Mouse (Mus musculus) kidney, postnatal 25 days (tissue): ENCODE data around the gene Lypd5.

Experiments
- DNase-seq, 2 experiments: peaks; one replicate each; pipeline ENCODE4 v3.0.0; 2021; ENCODE audit warnings: mixed read lengths in 2 of 2

Gene Lypd5

GRCm38 (mm10) chr7:24348896-24349295 is at the start of gene Lypd5:
Lypd5 (plus strand) TSS chr7:24349196.
- DNase-seq = no peak

GRCm38 (mm10) chr7:24299823-24300481 is 49.0 kb upstream of the Lypd5 start:
- peak in 1 of 2 experiments; percentile 47 for DNase-seq

- DNase-seq = peak; percentile 57 to 66
Observed at GRCm38 (mm10) chr7:24300771-24301282, 48.2 kb upstream of the Lypd5 start, which contains the start of gene Zfp61. Zfp61 (minus strand) TSS chr7:24301232.

GRCm38 (mm10) chr7:24315726-24316566 is 33.0 kb upstream of the Lypd5 start:
- DNase-seq = peak; percentile 46 to 64

DNA sequence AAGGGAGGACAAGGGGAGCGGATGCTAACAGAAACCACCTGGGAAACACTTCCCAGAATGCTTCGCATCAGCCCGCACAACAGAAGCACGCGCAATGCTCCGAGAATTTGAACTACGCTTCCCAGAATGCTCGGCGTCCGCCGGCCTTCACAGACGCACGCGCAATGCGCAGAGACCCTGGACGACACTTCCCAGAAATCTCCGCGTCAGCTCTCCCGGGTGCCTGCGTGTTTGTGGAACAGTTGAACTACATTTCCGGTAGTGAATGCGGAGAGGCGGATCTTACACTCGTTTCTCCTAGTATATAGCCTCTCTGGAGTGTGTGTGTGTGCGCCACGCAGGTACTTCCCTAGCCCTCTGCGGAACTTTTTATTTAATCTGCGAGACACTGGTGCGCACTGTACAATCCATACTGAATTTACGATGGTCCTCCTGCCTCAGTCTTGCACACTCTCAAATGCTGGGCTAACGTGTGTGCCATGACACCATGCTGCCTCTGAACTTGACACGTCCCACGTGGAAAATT is 32.4 kb upstream of the Lypd5 start, which contains the start of gene Zfp94:
TSS of gene Zfp94 (minus strand) at position 100 of the 526 bp plus-strand sequence.
- peak; percentile 96 to 98 for DNase-seq

- no peak for DNase-seq
Observed at GRCm38 (mm10) chr7:24318942-24319341, 30.1 kb upstream of the Lypd5 start.

- no peak for DNase-seq
Observed at GRCm38 (mm10) chr7:24322593-24322992, 26.4 kb upstream of the Lypd5 start.

GRCm38 (mm10) chr7:24325197-24325596 is 23.8 kb upstream of the Lypd5 start:
- DNase-seq = peak in 1 of 2 experiments; percentile 23

- no peak for DNase-seq
Observed at GRCm38 (mm10) chr7:24325675-24326128, 23.3 kb upstream of the Lypd5 start.

DNA sequence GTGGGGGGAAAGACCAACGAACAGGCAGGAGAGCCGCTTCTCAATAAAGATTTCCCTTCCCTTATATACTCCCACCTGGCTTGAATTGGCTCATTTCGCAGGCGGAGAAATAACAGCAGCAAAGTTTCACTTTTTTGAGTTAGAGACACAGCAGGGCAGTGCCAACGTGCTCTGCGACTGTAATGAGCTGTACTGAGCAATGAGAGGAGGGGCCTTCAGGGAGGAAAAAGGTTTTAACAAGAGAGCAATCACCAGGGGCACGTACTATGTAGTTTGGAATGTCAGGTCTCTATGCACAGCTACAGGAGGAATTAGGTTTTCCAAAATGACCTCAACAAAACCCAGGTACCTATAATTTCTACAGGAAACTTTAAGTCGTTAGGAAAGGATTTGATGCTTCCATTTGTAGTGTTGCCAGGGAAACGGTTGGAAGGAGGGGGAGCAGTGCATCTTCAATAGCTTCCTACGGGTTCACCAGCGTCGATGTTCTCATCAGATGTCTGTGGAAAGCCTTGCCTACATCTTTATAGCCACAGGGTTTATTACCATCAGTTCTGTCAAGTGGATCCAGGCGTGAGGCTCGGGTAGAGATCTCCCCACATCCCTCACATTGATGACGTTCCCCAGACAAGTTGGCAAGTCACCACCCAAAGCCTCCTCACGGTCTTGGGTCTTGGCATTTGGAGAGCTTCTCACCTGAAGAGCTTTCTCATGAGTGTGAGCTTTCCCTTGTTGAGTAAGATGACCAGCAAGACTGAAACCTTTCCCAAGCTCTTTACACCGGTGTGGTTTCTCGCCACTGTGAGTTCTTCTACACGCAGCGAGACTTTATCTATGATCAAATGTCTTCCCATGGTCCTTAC is 22.5 kb upstream of the Lypd5 start:
- no peak for DNase-seq

- no peak for DNase-seq
Observed at GRCm38 (mm10) chr7:24327281-24327975, 21.6 kb upstream of the Lypd5 start.

GRCm38 (mm10) chr7:24333304-24333986 is 15.6 kb upstream of the Lypd5 start, which contains the start of gene Tescl:
Tescl (minus strand) TSS chr7:24333936.
- DNase-seq = peak; percentile 6 to 43

DNA sequence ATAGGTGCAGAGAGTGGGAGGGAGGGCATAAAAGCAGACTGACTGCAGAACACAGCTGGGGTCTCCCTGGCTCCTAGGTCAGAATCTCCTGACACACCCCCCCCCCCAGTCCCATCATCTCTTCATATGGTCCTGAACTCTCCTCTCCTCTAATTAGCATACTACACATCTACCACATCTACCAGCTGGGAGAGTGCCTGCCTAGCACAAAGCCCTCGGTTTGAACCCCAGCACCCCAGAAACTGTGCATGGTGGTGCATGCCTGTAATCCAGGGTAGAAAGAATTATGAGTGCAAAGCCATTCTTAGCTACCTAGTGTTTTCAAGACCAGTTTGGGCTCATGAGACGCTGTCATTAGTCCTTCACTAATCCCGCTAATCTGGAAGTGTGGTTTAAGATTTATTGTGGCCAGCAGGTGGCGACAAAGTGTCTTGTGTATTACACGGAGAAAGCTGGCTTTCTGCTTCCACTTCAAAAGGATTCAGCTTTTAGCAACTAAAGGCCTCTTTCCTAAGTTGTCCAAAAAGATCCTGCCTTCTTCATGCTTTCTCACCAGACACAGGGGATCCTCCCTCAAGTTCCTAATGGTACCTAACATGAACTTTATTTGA is 13.2 kb upstream of the Lypd5 start:
- peak; percentile 73 to 91 for DNase-seq

GRCm38 (mm10) chr7:24338241-24338640 is 10.8 kb upstream of the Lypd5 start:
- DNase-seq = no peak

DNA sequence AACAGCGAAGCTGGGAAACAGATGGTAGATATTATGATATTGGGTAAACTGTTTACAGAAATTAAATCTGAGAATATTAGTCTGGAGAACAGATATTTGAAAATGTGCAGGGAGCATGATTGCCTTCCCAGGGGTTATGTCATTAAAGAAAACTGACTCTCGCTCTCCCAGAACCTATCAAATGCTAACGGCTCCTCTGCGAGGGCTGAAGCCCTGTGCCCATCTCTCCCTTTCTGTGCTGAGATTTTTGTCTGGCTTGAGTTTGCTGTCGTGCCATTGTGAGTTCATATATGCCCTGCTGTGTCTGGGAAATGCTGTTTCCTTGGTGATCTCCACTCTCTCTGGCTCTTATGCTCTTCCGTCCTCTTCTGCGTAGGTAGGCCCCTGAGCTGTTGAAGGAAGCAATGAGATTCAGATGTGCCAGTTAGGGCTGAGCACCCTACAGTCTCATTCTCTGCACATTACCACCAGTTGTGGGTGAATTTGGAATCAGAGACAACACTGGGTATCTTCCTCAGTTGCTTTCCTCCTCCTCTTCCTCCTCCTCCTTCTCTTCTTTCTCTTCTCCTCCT is 5.2 kb upstream of the Lypd5 start:
- no peak for DNase-seq

DNA sequence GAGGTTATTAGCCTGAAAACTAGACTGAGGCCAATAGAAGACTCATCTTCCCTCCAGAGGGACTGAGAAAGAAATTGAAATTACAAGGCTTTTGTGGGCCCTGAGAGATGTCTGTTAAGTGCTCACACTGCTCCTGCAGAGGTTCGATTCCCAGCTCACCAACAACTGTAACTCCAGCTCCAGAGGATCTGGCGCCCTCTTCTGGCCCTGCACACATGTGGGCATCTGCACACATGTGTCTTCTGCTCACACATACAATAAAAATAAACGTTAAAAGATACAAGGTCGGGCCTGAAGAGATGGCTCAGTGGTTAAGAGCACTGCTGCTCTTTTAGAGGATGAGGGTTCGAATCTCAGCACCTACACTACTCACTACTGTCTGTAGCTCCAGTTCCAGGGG is 2.6 kb upstream of the Lypd5 start:
- DNase-seq = no peak

- no peak for DNase-seq
Observed at GRCm38 (mm10) chr7:24355646-24356045, 6.7 kb downstream of the Lypd5 start.

- no peak for DNase-seq
Observed at GRCm38 (mm10) chr7:24356081-24356480, 7.1 kb downstream of the Lypd5 start.

- DNase-seq = no peak
Observed at GRCm38 (mm10) chr7:24357899-24358298, 8.9 kb downstream of the Lypd5 start.

GRCm38 (mm10) chr7:24359269-24359668 is 10.3 kb downstream of the Lypd5 start:
- DNase-seq = peak in 1 of 2 experiments; percentile 27
